Mouse (Mus musculus) heart, postnatal 36 days (tissue): ENCODE measurements around the gene Elovl5. TPM values are rescaled to one million over a fixed set of nuclear protein-coding genes. Genes with fewer than 3 reads are reported as not detected.

ENCODE experiments used
- DNase-seq, 2 experiments: peaks; one replicate each; pipeline ENCODE4 v3.0.0; 2021 to 2022
- intact Hi-C: fragments of 180-260 bp; cut with DNase I; formaldehyde crosslinking; loops from one replicate; pipeline ENCODE4 v1.15.1; 2025
- total RNA-seq, 2 experiments: library from RNA; stranded (reverse); gene quantifications; 2 replicates each; pipeline ENCODE4 v1.2.3; 2021

Elovl5 gene
- total RNA-seq, 2 experiments from 2014 or later: 28.8 to 35.2 TPM

DNA sequence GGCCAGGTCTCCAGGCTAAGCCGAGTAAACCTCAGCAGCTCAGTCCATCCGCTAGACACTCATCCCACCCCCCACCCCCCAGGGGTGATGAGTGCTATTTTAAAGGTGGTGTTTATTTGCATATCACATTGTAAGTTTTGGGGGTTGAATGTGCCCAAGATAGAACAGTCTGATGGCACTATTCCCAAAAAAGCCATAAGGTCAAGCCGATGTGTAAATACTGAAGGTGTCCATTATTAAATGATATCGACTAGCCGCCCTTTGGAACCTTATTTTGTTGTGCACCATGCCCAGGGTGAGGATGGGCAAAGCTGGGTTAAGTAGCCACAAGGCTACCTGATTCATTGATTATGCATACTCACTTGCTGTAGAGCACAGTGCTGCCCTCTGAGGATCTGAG lies 9.7 kb downstream of the Elovl5 start:
- intact Hi-C loops: no loop called here
- DNase-seq: no peak

DNA sequence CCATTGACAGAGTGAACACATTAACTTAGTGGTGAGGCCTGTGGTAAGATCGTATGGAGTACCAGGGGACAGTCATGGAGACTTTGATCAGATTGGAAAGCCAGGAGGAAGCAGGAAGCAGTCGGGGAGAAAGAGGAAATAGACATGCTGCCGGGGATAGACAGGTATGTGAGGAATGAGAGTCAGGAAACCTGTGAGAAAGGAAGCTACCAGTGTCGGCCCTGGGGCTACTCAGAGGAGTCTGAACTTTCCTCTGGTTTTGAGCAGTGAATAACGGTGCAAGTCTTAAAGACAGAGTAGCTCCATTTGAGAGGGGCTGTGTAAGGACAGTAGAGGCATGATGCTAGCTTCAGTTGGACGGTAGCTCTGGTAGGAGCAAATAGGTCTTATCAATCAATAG lies 10.3 kb downstream of the Elovl5 start:
- DNase-seq: no peak

DNA sequence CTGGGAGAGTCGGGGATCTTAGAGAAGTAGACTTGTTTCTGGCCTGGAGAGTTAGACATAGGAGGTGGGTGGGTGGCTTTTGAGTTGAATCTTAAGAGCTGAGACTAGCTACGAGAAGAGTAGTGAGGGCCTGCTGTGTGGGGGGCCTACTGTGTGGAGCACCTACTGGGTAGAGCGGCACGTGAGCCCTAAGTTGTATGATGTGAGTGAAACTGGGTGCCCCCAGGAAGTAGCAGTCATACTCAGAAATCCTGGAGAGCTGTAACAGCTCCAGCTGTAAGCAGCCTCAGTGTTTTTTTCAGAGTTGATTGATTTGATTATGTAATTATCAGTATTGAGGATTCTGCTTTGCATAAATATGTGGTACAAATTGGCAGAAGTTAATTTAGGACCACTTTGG lies 11.6 kb downstream of the Elovl5 start:
- no peak for DNase-seq
- intact Hi-C loops: no loop called here

More for the DNA sequence above, 10.3 kb downstream of the Elovl5 start:
- intact Hi-C loops: no loop called here

DNA sequence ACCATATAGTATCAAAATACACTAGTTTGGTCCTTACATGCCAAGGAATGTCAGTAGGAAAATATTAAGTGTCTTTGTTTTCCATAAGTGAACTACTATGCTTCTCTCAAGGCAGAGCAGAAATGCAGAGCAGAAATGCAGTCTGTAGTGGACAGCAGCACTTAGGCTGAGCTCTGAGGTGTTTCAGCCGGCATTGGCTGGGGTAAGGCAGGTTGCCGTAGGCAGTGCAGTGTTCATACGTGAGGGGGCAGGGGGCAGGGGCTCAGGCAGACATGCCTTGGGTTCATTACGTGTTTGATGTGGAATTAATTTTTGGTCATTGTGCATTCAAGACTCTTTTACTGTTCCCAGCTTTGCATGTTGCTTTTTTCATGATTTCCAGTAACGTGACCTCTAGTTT lies 12.1 kb downstream of the Elovl5 start:
- intact Hi-C loops: no loop called here
- no peak for DNase-seq

DNA sequence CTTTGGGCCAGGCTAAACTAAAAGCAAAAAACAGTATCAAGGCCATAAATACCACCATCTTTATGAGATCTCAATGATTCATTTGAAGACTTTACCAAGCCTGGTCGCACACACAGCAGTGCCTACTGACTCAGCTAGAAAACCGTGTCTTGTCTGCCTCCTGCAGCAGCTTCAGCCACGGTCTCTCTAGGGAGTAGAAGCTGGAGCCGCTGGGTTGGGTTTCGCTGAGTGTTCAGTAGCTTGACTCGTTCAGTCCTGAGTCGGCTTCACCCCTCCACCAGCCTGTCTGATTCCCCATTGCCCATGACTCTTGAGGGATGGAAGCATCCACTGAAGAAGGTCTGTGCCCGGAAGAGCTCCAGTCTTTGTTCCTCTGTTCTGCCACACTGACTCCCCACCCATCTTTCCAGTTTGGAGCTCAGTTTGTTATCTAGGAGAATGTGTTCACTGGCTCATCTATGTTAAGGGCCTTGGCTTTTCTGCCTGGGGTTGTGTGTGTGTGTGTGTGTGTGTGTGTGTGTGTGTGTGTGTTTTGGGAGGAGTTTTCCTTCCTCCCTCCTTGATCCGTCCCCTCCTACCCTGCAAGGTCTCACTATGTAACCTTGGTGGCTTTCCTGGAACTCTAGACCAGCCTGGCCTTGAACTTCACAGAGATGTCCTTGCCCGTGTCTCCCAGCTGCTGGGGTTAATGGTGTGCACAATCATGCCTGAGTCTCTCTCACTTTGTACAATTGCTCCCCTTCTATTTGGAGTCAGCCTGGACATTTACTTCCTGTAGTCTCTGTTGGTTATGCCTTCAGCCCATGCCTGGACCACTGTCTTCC lies 13.1 kb downstream of the Elovl5 start:
- intact Hi-C loops: no loop called here

DNA sequence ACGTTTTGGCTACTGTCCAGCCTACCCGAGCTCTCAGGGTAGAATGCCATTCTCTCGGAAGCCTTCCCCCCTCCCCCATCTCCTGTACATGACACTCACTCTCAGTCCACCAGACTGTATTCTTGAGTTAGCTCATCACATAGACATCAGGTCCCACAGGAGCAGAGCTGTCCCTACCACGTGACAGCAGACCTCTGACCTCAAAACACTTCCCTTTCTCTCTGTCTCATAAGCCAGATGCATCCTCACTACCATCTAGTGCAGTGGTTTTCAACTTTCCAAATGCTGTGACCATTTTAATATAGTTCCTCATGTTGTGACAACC lies 13.7 kb downstream of the Elovl5 start:
- intact Hi-C loops: no loop called here
- DNase-seq: no peak

More for the DNA sequence above, 13.1 kb downstream of the Elovl5 start:
- no peak for DNase-seq

DNA sequence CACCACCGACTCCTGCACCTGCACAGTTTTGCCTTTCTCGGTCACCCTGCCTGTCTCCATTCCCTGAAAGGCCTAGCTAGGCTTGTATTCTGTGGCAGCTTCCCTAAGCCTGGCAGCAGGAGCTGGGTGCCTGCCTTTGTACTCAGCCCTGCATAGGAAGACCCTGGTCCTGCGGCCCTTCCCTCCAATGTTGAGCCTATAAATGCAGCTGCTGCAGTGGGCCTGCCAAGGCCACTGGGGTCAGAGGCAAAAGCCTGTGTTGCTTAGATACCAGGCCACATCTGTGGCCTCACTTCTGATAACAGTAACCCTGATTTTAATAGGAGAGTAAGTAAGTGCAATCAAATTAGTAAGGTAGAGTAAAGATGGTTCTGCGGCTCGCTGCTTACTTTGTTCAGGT lies 14.6 kb downstream of the Elovl5 start:
- no peak for DNase-seq
- intact Hi-C loops: no loop called here

DNA sequence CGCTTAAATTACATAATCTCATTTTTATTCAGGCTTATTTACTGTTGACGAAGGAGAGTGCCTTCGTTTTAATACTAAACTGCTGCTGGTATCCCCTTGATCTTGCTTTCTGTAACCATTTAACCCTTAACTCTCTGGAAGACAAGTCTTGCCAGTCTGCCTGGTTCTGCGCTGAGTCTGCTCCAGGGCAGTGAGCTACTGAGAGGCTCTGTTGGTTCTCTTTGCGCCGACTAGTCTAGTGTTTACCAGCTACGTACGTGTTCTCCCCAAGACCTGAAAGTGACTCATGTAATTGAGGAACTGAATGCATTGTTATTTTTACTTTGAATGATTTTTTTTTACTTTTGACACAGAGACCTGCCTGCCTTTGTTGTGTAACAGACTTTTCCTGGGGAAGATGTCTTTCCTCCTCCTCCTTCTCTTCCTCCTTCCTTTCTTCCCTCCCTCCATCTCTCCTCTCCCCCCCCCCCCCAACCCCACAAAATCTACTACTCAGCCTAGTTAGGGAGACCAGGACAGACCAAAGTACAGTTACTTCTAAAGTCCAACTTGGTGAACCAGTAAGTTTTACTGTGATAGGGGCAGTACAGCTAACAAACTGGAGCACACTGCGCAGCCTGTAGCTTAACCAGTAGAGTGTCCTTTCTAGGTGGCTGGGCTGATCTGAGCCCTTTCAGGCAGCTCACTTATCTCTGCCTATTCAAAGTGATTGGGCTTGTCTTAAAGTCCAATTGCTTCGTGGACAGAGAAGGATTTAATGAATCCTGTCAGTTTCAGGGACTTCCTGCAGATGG lies 18.9 kb downstream of the Elovl5 start:
- intact Hi-C loops: no loop called here
- DNase-seq: no peak

DNA sequence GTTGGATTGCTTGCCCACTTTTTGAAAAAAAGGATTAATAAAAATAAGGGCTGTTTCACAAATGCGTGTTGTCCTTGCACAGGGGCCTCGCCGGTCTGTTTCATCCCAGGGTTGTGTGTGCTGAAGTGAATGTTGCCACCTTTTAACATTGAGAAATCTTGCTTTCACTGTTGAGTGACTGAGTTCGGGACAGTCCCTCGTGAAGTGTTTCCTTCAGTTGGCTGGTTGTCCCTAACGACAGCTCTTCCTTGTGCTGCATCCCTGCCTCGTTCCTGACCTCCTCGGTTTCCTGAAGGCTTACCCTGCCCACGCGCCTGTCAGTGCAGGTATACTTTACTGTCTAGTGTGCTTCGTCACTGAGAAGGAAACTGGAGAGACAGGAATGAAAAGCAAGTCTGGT lies 20.7 kb downstream of the Elovl5 start:
- DNase-seq: no peak
- intact Hi-C loops: no loop called here

DNA sequence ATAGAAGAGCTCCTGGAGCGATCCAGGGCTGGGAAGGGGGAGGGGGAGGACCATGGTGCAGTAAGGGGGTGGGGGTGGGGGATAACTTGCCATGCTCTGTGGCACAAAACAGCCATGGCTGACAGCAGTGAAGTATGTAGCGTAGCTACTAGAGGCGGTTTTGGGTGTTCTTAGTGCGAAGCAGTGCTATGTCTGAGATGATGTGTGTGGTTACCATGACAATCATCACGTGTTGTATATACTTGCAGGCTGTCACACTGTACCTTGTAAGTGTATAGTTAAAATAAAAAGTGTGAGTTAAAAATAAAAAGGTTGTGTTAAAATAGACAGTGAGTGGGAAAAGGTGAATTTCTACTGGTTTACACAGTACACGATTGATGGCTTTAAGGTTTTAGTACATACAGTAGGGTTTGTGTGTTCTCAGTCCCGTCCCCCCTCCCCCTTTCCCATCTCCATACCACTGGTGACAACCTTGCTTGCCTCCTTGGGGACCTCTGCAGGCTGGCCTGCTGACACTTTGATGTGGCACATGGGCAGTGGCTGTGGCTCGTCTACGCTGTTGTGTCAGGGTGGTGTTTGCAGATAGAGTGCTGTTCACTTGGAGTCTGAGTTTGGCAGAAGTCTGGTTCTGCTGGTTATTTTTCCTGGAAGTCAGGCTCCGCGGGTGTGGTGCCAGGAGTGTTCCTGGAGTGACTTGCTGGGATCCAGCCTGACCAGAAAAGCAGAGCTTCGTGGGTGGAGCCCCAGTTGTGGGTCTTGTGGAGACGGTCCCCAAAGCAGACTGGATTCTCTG lies 21.8 kb downstream of the Elovl5 start:
- intact Hi-C loops: no loop called here
- peak; percentile 62 to 71 for DNase-seq

DNA sequence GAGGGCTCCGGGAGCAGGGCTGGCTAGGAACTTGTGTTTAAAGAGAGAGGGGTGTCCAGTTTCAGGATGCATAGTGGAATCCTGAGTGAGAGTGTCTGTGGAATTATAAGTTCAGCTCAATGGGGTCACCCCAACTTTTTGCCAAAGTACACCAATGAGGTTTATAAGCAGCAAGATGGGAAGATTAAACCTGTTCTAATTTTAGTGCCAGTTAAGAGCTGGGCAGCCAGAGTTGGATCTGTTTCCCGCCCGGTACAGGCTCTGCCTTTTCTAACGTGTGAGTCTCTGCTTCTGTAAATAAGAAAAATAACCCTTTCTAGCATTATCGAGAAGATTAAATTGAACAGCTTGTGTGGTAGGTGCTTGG lies 22.4 kb downstream of the Elovl5 start:
- intact Hi-C loops: no loop called here
- DNase-seq: no peak

DNA sequence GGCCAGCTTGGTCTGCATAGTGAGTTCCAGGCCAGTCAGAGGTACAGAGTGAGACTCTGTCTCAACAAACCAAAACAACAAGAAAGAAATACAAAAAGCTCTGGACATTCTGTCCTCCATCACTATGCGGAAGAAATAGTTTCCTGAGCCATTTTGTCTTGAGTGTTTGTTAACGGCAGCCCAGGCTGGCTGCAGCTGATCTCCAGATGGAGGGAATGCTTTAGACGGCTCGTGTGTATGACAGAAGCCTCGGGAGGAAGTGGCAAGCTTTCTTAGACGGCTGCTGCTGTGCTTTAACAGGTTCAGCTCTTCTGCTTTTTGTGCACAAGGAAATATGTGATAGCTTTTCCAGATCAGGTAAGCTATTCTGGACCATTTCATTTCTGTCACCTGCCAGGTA lies 23.9 kb downstream of the Elovl5 start:
- DNase-seq: no peak
- intact Hi-C loops: no loop called here

DNA sequence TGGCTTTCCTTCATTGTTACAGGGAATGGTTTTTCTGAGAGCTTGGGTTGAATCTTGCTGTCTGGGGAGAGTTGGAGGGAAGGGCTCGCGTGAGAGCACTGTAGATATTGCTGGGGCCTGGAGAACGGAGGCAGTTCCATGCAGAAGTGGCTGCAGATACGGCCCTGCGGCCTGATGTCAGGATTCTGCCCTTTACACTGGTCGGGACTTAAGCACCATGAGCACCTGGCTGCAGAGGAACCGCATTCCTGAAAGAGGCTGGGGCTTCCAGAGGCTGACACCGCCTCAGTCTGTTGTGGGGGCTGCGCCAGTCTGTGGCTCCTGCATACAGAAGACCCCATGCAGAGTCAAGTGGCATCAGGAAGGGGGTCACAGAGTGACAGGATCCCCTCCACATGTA lies 24.7 kb downstream of the Elovl5 start:
- intact Hi-C loops: no loop called here
- no peak for DNase-seq

DNA sequence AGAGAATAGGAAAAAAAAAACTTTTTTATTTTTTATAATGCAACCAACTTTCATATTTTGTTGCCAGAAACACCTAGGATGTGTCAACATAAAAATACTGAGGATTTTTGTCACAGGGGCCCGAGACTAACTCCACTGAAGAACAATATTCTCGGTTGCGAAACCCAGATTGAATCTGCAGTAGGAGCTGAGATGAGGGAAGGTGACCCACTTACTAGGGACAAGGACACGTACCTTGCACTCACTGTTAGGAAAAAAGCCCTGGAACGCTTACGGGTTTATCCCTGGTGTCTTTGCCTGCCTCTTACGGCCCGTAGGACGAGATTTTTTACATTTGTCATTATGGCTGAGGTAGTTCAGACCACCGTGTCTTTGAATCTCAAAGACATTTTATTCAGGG lies 25.2 kb downstream of the Elovl5 start:
- DNase-seq: no peak
- intact Hi-C loops: no loop called here

DNA sequence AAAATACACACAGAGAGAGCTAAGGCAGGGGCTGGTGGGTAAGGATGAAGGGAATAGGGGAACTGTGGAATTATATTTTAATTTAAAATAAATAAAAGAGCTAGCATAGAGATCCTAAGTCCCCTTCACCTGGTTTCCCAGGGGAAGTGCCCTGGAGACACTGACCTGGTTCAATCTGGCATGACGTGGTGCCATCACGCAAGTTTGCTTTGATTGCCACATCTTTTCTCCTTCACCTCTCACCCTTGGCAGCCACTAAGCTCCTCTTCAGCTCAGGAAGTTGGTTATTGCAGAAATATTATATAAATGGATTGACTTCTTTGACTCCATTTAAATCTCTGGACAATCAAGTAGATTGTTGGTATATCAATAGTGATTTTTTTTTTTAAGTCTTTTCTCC lies 26.2 kb downstream of the Elovl5 start:
- no peak for DNase-seq
- intact Hi-C loops: no loop called here

DNA sequence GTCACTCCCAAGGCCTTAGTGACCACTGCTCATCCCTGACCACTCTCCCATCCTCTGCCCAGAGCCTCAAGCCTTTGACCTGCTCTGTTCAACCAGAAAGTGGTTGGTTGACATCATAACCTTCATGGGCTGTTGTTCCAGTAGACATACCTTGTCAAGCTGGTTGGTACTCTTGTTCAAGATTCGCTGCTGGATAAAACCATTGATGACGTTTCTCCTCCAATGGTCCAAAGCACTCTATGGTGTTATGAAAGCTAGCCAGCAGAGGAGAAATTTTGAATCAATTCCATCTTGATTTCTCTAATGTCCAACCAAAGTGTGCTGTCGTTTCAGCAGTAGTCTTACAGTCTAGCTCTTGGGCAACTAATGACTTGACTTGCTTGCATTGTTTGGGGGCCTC lies 27.0 kb downstream of the Elovl5 start:
- intact Hi-C loops: no loop called here
- no peak for DNase-seq

DNA sequence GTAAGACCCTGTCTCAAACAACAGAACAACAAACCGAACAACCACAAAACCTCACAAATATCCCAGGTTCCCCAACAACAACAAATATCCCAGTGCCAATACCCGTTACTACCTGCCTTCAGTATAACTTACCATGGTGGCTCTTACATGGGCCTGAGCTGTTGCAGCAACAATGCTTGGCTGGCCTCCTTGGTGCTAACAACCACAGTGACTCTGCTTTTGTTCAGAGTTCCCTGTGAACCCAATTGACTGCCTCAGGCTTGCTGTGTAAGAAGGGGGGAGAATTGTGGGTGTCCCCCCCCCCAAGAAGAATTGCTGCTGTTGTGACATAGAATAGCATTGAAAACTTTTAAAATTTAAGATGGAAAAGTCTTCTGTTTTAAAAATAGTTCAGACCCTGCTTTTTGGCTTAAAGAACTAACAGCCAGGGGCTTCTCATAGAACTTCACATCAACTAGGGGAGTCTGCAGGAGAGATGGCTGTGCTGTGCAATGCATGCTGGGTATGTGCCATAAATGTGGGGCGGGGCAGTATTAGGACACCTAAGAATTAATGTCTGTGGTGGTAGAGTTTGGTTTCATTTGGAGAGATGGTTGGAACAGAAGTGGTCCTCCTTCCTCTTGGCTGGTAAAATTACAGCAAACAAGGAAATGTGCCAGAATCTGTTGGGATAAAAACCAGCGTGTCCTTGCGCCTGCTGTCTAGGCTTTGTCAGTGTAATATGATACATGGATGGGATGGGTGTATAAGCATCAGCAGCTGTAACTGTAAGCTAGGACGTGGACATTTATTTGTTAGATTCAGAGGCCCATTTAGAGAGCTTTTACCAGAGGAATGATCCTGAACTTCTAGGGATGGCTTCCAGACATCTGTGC lies 28.9 kb downstream of the Elovl5 start:
- DNase-seq: no peak
- intact Hi-C loops: no loop called here

DNA sequence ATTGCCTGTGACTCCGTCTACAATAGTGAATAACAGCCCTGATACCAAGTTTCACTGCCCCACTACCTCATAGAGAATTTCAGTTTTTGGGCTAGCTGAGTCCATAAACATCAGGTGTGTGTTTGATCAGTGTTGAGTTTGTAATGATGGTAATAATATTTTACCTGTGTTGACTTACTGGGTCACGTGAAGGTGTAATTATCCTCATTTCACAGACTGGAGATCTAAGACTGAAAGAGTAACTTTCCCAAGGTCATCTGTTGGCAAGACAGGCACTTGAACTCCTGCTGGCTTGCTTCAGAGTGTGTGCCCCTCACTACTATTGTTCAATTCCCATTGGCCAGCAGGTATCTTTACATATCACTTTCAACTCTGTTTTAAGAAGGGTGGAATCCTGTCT lies 31.1 kb downstream of the Elovl5 start:
- DNase-seq: no peak
- intact Hi-C loops: no loop called here

DNA sequence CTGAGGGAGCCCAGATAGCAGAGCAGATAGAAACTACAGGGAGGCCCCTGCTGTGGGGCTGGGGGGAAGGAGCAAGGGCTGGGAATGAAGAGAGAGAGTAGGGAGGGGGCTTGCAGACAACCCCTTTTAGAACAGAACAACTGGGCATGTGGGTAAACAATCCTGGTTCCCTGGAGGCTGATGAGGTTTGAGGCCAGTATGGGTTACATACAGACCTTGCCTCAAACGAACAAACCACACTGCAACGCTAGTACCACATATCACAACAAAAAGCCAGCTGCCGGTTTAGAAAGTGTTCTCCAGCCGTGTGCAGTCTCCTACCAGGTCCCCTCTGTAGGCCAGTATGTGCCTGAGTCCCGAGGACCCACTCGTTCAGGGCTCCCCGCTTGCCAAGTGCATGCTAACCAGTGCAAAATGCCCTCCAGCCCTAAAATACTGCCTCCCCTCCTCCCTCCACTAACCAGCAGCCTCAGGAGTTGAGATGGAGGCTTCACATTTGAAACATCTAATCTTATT lies 32.6 kb downstream of the Elovl5 start:
- no peak for DNase-seq
- intact Hi-C loops: no loop called here

DNA sequence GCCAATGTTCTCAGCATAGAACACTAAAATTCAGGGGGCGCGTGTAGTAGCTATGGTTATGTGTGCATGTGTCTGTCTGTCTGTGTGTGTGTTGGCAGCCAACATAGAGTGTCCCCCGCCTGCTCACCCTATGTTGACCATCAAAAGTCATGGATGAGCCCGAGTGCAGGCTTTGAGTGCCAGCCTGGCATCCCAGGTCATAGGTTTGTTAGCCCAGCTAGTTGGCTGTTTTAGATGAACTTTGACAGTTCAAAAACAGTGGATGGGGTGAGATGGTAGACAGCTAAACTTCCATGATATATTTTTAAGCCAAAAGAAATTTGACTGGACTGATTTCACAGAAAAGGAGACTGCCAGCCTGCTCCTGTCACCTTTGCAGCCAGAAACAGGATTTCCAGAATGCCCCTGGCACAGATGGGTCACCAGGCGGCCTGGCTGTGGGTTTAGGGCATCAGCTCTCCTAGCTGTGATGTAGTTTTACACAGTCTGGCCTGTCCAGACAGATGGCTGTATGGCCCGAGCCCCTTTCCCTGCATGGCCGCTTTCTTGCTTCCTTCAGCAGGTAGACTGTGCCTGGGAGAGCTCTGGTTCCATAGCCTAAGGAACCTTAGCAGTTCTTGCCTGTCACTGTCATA lies 33.8 kb downstream of the Elovl5 start:
- DNase-seq: no peak
- intact Hi-C loops: no loop called here
